Mouse (Mus musculus): ENCODE data around the gene Sytl1.

GRCm38 (mm10) chr4:133307331-133307730 is 44.4 kb upstream of the Sytl1 start:
- TF ChIP-seq GATA1 (IDR thresholded peaks at IDR 0.05; ENCODE audit: low read length) (no peak), TAL1 (IDR thresholded peaks at IDR 0.05; ENCODE audit: low read length) (no peak)
